8 mouse cellular contexts compared by ENCODE assay signal in the genomic region with DNA sequence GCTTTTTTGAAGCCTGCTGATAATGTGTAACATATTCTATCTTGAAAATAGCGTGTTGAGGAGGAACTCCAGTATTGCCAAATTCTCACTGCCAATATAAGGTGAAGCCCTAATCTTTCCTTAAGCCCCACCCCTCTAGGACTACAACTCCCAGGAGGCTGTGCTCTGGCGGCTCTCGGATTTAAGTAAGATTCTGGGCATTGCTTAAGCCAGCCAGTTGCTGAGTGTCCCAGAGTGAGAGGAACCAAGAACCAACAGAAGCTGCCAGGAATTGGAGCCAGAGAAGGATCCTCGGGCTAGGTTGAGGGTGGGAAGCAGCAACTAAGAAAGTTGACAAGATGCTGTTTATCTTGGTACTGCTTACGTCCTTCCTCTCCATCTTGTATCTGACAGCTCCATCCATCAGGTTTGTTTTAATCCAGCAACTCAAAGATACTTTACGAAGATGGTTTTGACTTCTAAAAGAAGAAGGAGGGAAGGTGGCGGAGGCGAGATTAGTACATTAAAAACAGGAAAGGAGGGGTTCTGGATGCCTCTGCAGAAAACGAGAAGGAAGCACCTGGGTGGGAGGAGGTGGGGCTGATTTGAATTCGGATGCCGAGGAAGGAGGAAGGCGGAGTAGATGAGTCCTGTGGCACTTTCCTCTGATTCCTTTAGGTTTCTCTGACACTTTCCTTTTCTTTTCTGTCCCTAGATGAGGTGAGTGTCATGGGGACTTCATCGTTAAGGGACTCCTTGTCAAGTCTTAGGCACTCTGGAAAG. TPM values are rescaled to one million over a fixed set of nuclear protein-coding genes. Genes with fewer than 3 reads are reported as not detected.
DNase-seq lines count a peak whose midpoint lies in the region; ATAC-seq and TF ChIP-seq lines count a peak whose summit lies in the region.

A gene (plus strand): TSS at position 212 of the 762 bp plus-strand sequence.

- intact Hi-C loops in heart, postnatal 25 days (cut with DNase I) = no loop called here
- intact Hi-C loops in left cerebral cortex, postnatal 4 days (cut with DNase I) = no loop called here

- no peaks in the 10 kb centered on the region for H3K9me3 ChIP-seq in forebrain, embryonic 12.5 days
- no peaks in the 10 kb centered on the region for H3K9me3 ChIP-seq in hindbrain, embryonic 12.5 days (replicated peaks)
- no peaks in the 10 kb centered on the region for H3K9me3 ChIP-seq in midbrain, embryonic 11.5 days (ENCODE audit: control insufficient read depth, low read length)

- H3K27ac ChIP-seq in forebrain, embryonic 12.5 days = no peak within 1 kb of the TSS
- H3K27ac ChIP-seq in hindbrain, embryonic 12.5 days = no peak within 1 kb of the TSS
- H3K27ac ChIP-seq in midbrain, embryonic 11.5 days (ENCODE audit: low read depth, low read length) = no peak within 1 kb of the TSS
- no peak within 1 kb of the TSS for H3K27ac ChIP-seq in small intestine, adult 2 months (ENCODE audit: insufficient read depth, low read depth, low read length)

- H3K4me3 ChIP-seq in forebrain, embryonic 12.5 days (replicated peaks) = peak within 1 kb of the TSS; percentile 46
- peak within 1 kb of the TSS; percentile 36 for H3K4me3 ChIP-seq in hindbrain, embryonic 12.5 days
- H3K4me3 ChIP-seq in midbrain, embryonic 11.5 days (ENCODE audit: low read depth, low read length) = peak within 1 kb of the TSS; percentile 37
- peak within 1 kb of the TSS; percentile 43 for H3K4me3 ChIP-seq in small intestine, adult 2 months (ENCODE audit: low read depth, low read length)

- peak within 1 kb of the TSS; percentile 72 for H3K4me2 ChIP-seq in forebrain, embryonic 12.5 days
- peak within 1 kb of the TSS; percentile 60 for H3K4me2 ChIP-seq in hindbrain, embryonic 12.5 days (replicated peaks)
- peak within 1 kb of the TSS; percentile 65 for H3K4me2 ChIP-seq in midbrain, embryonic 11.5 days

- H3K4me1 ChIP-seq in forebrain, embryonic 12.5 days = peaks cover 8% of the 10 kb centered on the region
- H3K4me1 ChIP-seq in hindbrain, embryonic 12.5 days = peaks cover 6% of the 10 kb centered on the region
- no peaks in the 10 kb centered on the region for H3K4me1 ChIP-seq in midbrain, embryonic 11.5 days (ENCODE audit: control insufficient read depth, insufficient read depth, low read length)
- H3K4me1 ChIP-seq in small intestine, adult 2 months (ENCODE audit: control insufficient read depth, insufficient read depth, insufficient read length, low read length) = peaks cover 6% of the 10 kb centered on the region; the same call in 1 of the 2 replicates

- peak; percentile 94 for DNase-seq in heart, adult 11 months
- DNase-seq in heart, postnatal 25 days (ENCODE audit: low spot score) = no peak
- peak; percentile 75 for DNase-seq in brain, embryonic 14.5 days (ENCODE audit: low read depth)
- DNase-seq in left cerebral cortex, postnatal 4 days = peak; percentile 16
- DNase-seq in midbrain, embryonic 11.5 days (ENCODE audit: low spot score, missing footprints) = peak; percentile 95

- no peaks in the 10 kb centered on the region for H3K36me3 ChIP-seq in forebrain, embryonic 12.5 days (replicated peaks)
- no peaks in the 10 kb centered on the region for H3K36me3 ChIP-seq in hindbrain, embryonic 12.5 days
- no peaks in the 10 kb centered on the region for H3K36me3 ChIP-seq in midbrain, embryonic 11.5 days (ENCODE audit: control insufficient read depth, insufficient read depth, low read length)
- no peaks in the 10 kb centered on the region for H3K36me3 ChIP-seq in small intestine, adult 2 months (ENCODE audit: control insufficient read depth, insufficient read depth, low read length)

- H3K9ac ChIP-seq in forebrain, embryonic 12.5 days = peak within 1 kb of the TSS; percentile 45; the same call in 1 of the 2 replicates
- peak within 1 kb of the TSS; percentile 54; the same call in 1 of the 2 replicates for H3K9ac ChIP-seq in hindbrain, embryonic 12.5 days
- peak within 1 kb of the TSS; percentile 54 for H3K9ac ChIP-seq in midbrain, embryonic 11.5 days (ENCODE audit: low read length)

- H3K27me3 ChIP-seq in forebrain, embryonic 12.5 days = no peaks in the 10 kb centered on the region
- H3K27me3 ChIP-seq in hindbrain, embryonic 12.5 days = no peaks in the 10 kb centered on the region
- no peaks in the 10 kb centered on the region for H3K27me3 ChIP-seq in midbrain, embryonic 11.5 days (ENCODE audit: control insufficient read depth, insufficient read depth, low read length)
- H3K27me3 ChIP-seq in small intestine, adult 2 months (ENCODE audit: control insufficient read depth, insufficient read depth, low read length) = no peaks in the 10 kb centered on the region; the same call in 1 of the 2 replicates

- WGBS in forebrain, embryonic 12.5 days = 6% methylated on average over 13 of the region's 13 CpGs
- WGBS in hindbrain, embryonic 12.5 days = 5% methylated on average over 13 of the region's 13 CpGs
- 5% methylated on average over 13 of the region's 13 CpGs for WGBS in midbrain, embryonic 11.5 days
- 6% methylated on average over 13 of the region's 13 CpGs for WGBS in small intestine, adult 2 months

- TF ChIP-seq CTCF in brain, embryonic 14.5 days (IDR thresholded peaks at IDR 0.05; ENCODE audit: borderline replicate concordance, extremely low read depth, insufficient read depth, insufficient read length) = no peak
- no peak for TF ChIP-seq CTCF in small intestine, adult 2 months (IDR thresholded peaks at IDR 0.05; ENCODE audit: extremely low read depth, insufficient read length, insufficient replicate concordance, low read depth, low read length)

- TF ChIP-seq POLR2A in brain, embryonic 14.5 days (IDR thresholded peaks at IDR 0.05; ENCODE audit: borderline replicate concordance, extremely low read depth, insufficient read depth, insufficient read length, poor library complexity, severe bottlenecking) = no peak
- no peak for TF ChIP-seq POLR2A in small intestine, adult 2 months (IDR thresholded peaks at IDR 0.05; ENCODE audit: low read depth, low read length)

- no peak for ATAC-seq in forebrain, embryonic 12.5 days (ENCODE audit: low FRiP score)
- no peak for ATAC-seq in hindbrain, embryonic 12.5 days (ENCODE audit: low FRiP score)
- ATAC-seq in midbrain, embryonic 11.5 days (ENCODE audit: low FRiP score) = peak; percentile 64; the same call in 1 of the 2 replicates

RNA-seq across cellular contexts. Expression of the gene that starts here (rescaled TPM):
- under 1 TPM in 1 of 2 experiments, not detected in 1; 0.86 TPM for total RNA-seq in heart, postnatal 25 days (2021)
- polyA plus RNA-seq in brain, embryonic 14.5 days (2012; rRNA removed) = 1.1 and 1.8 TPM in 2 replicates
- 1.4 and 1.5 TPM in 2 replicates for polyA plus RNA-seq in forebrain, embryonic 12.5 days (2016; fragmentation: Nextera tagmentation; extraction: Ambion mirVana)
- polyA plus RNA-seq in hindbrain, embryonic 12.5 days (2016; fragmentation: Nextera tagmentation; extraction: Ambion mirVana) = 1.1 and 1.5 TPM in 2 replicates
- total RNA-seq in left cerebral cortex, postnatal 4 days (2021) = 1 to 10 TPM in 1 of 2 experiments, under 1 TPM in 1; 0.84 to 1.3 TPM
- 1.4 and 1.9 TPM in 2 replicates for polyA plus RNA-seq in midbrain, embryonic 11.5 days (2014; fragmentation: Nextera tagmentation; extraction: Ambion mirVana)
- polyA plus RNA-seq in small intestine, adult 2 months (2012; rRNA removed) = 0.44 and 0.47 TPM in 2 replicates
